Mouse (Mus musculus): ENCODE results near the gene Scn3a. TPM values are rescaled to one million over a fixed set of nuclear protein-coding genes. Genes with fewer than 3 reads are reported as not detected.
A peak's percentile ranks its signal among the peaks of the same experiment; 100 is the strongest.

Gene Scn3a
- polyA plus RNA-seq, 2 experiments, result 1.7 to 1.8 TPM

DNA sequence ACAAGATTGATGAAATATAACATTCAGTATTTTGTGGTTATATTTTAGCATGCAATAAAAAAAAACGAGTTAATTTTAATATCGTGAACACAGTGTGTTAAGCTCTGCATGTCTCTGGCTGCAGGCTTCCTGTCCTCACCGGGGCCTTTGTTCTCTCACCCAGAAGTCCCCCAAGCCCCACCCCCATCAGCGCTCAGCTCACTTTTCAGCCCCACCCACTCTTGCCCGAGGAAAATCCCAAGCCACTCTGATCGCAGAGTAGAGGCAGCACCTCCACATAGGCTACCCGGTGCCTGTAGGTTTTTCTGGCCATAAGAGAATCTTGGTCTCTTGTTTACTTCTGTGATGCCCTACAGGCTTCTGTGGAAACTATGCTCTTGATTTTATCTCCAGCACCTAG is 153.2 kb downstream of the Scn3a start:
- 0 out of 2 replicates have a peak overlapping the region, but pooled peaks have one; percentile 6 for H3K9ac ChIP-seq (ENCODE audit: low read depth, low read length, severe bottlenecking)
- TF ChIP-seq POLR2A (IDR thresholded peaks at IDR 0.05; ENCODE audit: borderline replicate concordance, extremely low read depth, insufficient read depth, insufficient read length), result no peak
- ATAC-seq (ENCODE audit: low FRiP score, low read depth), result peak; percentile 88
- H3K9me3 ChIP-seq (ENCODE audit: control insufficient read depth, low read length), result no peaks in the 10 kb centered on the region
- H3K4me3 ChIP-seq (replicated peaks; ENCODE audit: low read length), result peak overlapping the region; percentile 26
- H3K27me3 ChIP-seq (ENCODE audit: control insufficient read depth, insufficient read depth, low read length), result no peaks in the 10 kb centered on the region
- H3K4me2 ChIP-seq (replicated peaks; ENCODE audit: low read depth, low read length, severe bottlenecking), result peak overlapping the region; percentile 67
- H3K27ac ChIP-seq (replicated peaks; ENCODE audit: low read depth, low read length), result 0 out of 2 replicates have a peak overlapping the region, but pooled peaks have one; percentile 2
- peak; percentile 72 for DNase-seq (ENCODE audit: low spot score)
- H3K36me3 ChIP-seq (ENCODE audit: control insufficient read depth, insufficient read depth, low read length), result no peaks in the 10 kb centered on the region
- 0% methylated on average over 7 of the region's 7 CpGs for WGBS
- peaks cover 5% of the 10 kb centered on the region for H3K4me1 ChIP-seq (ENCODE audit: control insufficient read depth, insufficient read depth, low read length)

DNA sequence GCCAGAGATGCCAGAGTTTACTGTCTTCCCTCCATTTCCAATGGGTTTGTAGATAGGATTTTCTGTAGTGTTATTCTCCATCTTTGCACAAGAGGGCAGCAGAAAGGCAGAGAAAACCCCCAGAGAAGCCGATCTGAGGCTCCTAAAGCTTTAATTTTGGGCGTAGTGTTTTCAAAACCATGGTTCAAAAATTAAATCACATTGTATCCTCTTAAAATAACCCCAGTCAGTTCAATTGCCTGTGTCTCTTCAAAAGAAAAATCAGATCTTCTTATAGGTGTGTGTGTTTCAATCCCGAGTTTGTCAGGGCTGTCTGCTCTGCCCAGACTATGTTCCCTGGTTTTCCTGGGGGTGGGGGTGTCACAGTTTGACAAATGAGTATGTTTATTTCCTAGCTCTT is 153.7 kb downstream of the Scn3a start:
- H3K9me3 ChIP-seq (ENCODE audit: control insufficient read depth, low read length), result no peaks in the 10 kb centered on the region
- H3K9ac ChIP-seq (ENCODE audit: low read depth, low read length, severe bottlenecking), result no peak overlapping the region
- H3K36me3 ChIP-seq (ENCODE audit: control insufficient read depth, insufficient read depth, low read length), result no peaks in the 10 kb centered on the region
- H3K4me3 ChIP-seq (replicated peaks; ENCODE audit: low read length), result peak overlapping the region; percentile 26
- no peaks in the 10 kb centered on the region for H3K27me3 ChIP-seq (ENCODE audit: control insufficient read depth, insufficient read depth, low read length)
- DNase-seq (ENCODE audit: low spot score), result peak; percentile 59
- ATAC-seq (ENCODE audit: low FRiP score, low read depth), result peak; percentile 63; the same call in 1 of the 2 replicates
- H3K4me2 ChIP-seq (replicated peaks; ENCODE audit: low read depth, low read length, severe bottlenecking), result peak overlapping the region; percentile 67
- peaks cover 5% of the 10 kb centered on the region for H3K4me1 ChIP-seq (ENCODE audit: control insufficient read depth, insufficient read depth, low read length)
- 0 out of 2 replicates have a peak overlapping the region, but pooled peaks have one; percentile 27 for H3K27ac ChIP-seq (replicated peaks; ENCODE audit: low read depth, low read length)
- no peak for TF ChIP-seq POLR2A (IDR thresholded peaks at IDR 0.05; ENCODE audit: borderline replicate concordance, extremely low read depth, insufficient read depth, insufficient read length)
- WGBS, result 1% methylated on average over 3 of the region's 3 CpGs

Other genes starting within 250 kb of the Scn3a start
- gene Slc38a11, start 203.6 kb downstream of the Scn3a start, polyA plus RNA-seq (2012; rRNA removed), result 0.11 and 0.18 TPM in 2 replicates
- 0.36 and 0.43 TPM in 2 replicates for gene Slc38a11, start 203.6 kb downstream of the Scn3a start, polyA plus RNA-seq (2014; fragmentation: Nextera tagmentation; extraction: Ambion mirVana)
- 2.3 and 3.2 TPM in 2 replicates for gene Scn2a, start 53.1 kb upstream of the Scn3a start, polyA plus RNA-seq (2012; rRNA removed)
- gene Scn2a, start 53.1 kb upstream of the Scn3a start, polyA plus RNA-seq (2014; fragmentation: Nextera tagmentation; extraction: Ambion mirVana), result 4.1 and 5.3 TPM in 2 replicates

All from limb, embryonic 14.5 days (tissue).